Mouse (Mus musculus) heart, postnatal 0 days (tissue): Measurements from ENCODE around the gene D10Jhu81e. TPM values are rescaled to one million over a fixed set of nuclear protein-coding genes. Genes with fewer than 3 reads are reported as not detected.
A peak's percentile ranks its signal among the peaks of the same experiment; 100 is the strongest.

Experiments
- ATAC-seq: fragments of 200-750 bp; cut with Nextera tagmentation; 2 replicates; pipeline ENCODE4 v1.8.0; 2017; ENCODE audit warnings: low read depth, moderate number of reproducible peaks, moderate library complexity; ENCODE audit not compliant: insufficient read depth
- DNase-seq: peaks from one replicate; pipeline ENCODE4 v3.0.0-alpha.2; 2016; ENCODE audit warnings: low spot score
- H3K27ac ChIP-seq: fragments of 300-500 bp; sonication (generic); 2 replicates; pipeline ENCODE4 v1.5.1; 2014; ENCODE audit warnings: low read depth, mild to moderate bottlenecking
- H3K27me3 ChIP-seq: fragments of 300-500 bp; sonication (generic); 2 replicates; pipeline ENCODE4 v1.6.1; 2014; ENCODE audit warnings: low read length, mixed read lengths; ENCODE audit not compliant: control insufficient read depth, insufficient read depth
- H3K36me3 ChIP-seq: fragments of 300-500 bp; sonication (generic); replicated peaks from 2 replicates; pipeline ENCODE4 v1.6.1; 2014; ENCODE audit warnings: low read length, mixed read lengths; ENCODE audit not compliant: control insufficient read depth, insufficient read depth
- H3K4me1 ChIP-seq: fragments of 300-500 bp; sonication (generic); 2 replicates; pipeline ENCODE4 v1.6.1; 2014; ENCODE audit warnings: antibody characterized with exemption; ENCODE audit not compliant: control insufficient read depth, insufficient read depth
- H3K4me2 ChIP-seq: fragments of 300-500 bp; sonication (generic); 2 replicates; pipeline ENCODE4 v1.6.1; 2014; ENCODE audit warnings: low read depth, mild to moderate bottlenecking, low read length, moderate library complexity
- H3K4me3 ChIP-seq: fragments of 300-500 bp; sonication (generic); 2 replicates; pipeline ENCODE4 v1.5.1; 2014; ENCODE audit warnings: low read depth, low read length
- H3K9ac ChIP-seq: fragments of 300-500 bp; sonication (generic); replicated peaks from 2 replicates; pipeline ENCODE4 v1.6.1; 2014; ENCODE audit warnings: low read depth, low read length, mixed read lengths
- H3K9me3 ChIP-seq: fragments of 300-500 bp; sonication (generic); replicated peaks from 2 replicates; pipeline ENCODE4 v1.6.1; 2016; ENCODE audit warnings: low read length; ENCODE audit not compliant: control insufficient read depth
- CTCF ChIP-seq: IDR thresholded peaks from 2 replicates; pipeline ENCODE4 v1.5.1; 2016; ENCODE audit warnings: antibody characterized with exemption, control low read depth, low read depth
- EP300 ChIP-seq: IDR thresholded peaks from 2 replicates; pipeline ENCODE4 v1.6.1; 2016; ENCODE audit warnings: antibody characterized with exemption, low read depth
- WGBS: fragments of 180-500 bp; shearing (Covaris S2); extraction: QIAGEN DNeasy Blood & Tissue Kit; methylation state at CpG from one replicate; pipeline ENCODE4 v1.1.7; 2014; 5-methylcytosine and 5-hydroxymethylcytosine counted together
- polyA plus RNA-seq: library from polyadenylated mRNA; unstranded; fragments of >200 nt; fragmentation: Nextera tagmentation; extraction: Ambion mirVana; gene quantifications from 2 replicates; pipeline ENCODE4 v1.2.1, GENCODE M21; 2015
- total RNA-seq: library from RNA; depleted of rRNA; stranded (reverse); fragments of >200 nt; gene quantifications from 2 replicates; pipeline ENCODE4 v1.2.3, GENCODE M21; 2014; ENCODE audit warnings: low replicate concordance

Gene D10Jhu81e
- total and polyA plus RNA-seq, 2 experiments from 2014 or later: 87.9 to 442 TPM

GRCm38 (mm10) chr10:78140843-78141242, 28.7 kb downstream of the D10Jhu81e start:
- 68% methylated on average over 3 of the region's 3 CpGs for WGBS
- no peak for ATAC-seq
- no peak overlapping the region for H3K9ac ChIP-seq
- no peaks in the 10 kb centered on the region for H3K27me3 ChIP-seq
- TF ChIP-seq EP300: no peak
- DNase-seq: no peak
- H3K4me1 ChIP-seq: peaks cover 6% of the 10 kb centered on the region; the same call in 1 of the 2 replicates
- H3K36me3 ChIP-seq: no peaks in the 10 kb centered on the region
- no peak overlapping the region for H3K27ac ChIP-seq
- no peak overlapping the region for H3K4me3 ChIP-seq
- H3K9me3 ChIP-seq: no peaks in the 10 kb centered on the region
- H3K4me2 ChIP-seq: no peak overlapping the region

- Histone ChIP-seq H3K27ac (no peak overlapping the region), H3K36me3 (no peaks in the 10 kb centered on the region), H3K4me2 (no peak overlapping the region), H3K9me3 (no peaks in the 10 kb centered on the region), H3K4me3 (no peak overlapping the region), H3K9ac (no peak overlapping the region), H3K4me1 (peaks cover 9% of the 10 kb centered on the region; the same call in 1 of the 2 replicates), H3K27me3 (no peaks in the 10 kb centered on the region)
- 78% methylated on average over 1 of the region's 1 CpGs for WGBS
- TF ChIP-seq EP300 (no peak), CTCF (no peak)
- no peak for ATAC-seq
- DNase-seq: no peak
Measured at GRCm38 (mm10) chr10:78140251-78140600, 29.4 kb downstream of the D10Jhu81e start.

GRCm38 (mm10) chr10:78139572-78140250, 29.9 kb downstream of the D10Jhu81e start:
- H3K4me2 ChIP-seq: no peak overlapping the region
- ATAC-seq (no peak), DNase-seq (no peak)
- no peaks in the 10 kb centered on the region for H3K27me3 ChIP-seq
- no peaks in the 10 kb centered on the region for H3K36me3 ChIP-seq
- no peaks in the 10 kb centered on the region for H3K9me3 ChIP-seq
- peaks cover 14% of the 10 kb centered on the region; the same call in 1 of the 2 replicates for H3K4me1 ChIP-seq
- WGBS: 72% methylated on average over 11 of the region's 11 CpGs
- TF ChIP-seq CTCF (no peak), EP300 (no peak)
- H3K9ac ChIP-seq: no peak overlapping the region
- peak overlapping the region; percentile 80 for H3K27ac ChIP-seq
- no peak overlapping the region for H3K4me3 ChIP-seq

GRCm38 (mm10) chr10:78138812-78139523, 30.6 kb downstream of the D10Jhu81e start:
- Histone ChIP-seq H3K27ac (peak overlapping the region; percentile 80), H3K4me2 (no peak overlapping the region), H3K4me3 (no peak overlapping the region), H3K27me3 (no peaks in the 10 kb centered on the region), H3K9me3 (no peaks in the 10 kb centered on the region), H3K36me3 (no peaks in the 10 kb centered on the region), H3K4me1 (peaks cover 18% of the 10 kb centered on the region; the same call in 1 of the 2 replicates), H3K9ac (no peak overlapping the region)
- DNase-seq: peak; percentile 56
- WGBS: 43% methylated on average over 14 of the region's 14 CpGs
- TF ChIP-seq CTCF: no peak
- TF ChIP-seq EP300: no peak
- ATAC-seq: peak; percentile 67

- TF ChIP-seq CTCF: no peak
- no peak for TF ChIP-seq EP300
- ATAC-seq (no peak), DNase-seq (no peak)
- Histone ChIP-seq H3K4me3 (no peak overlapping the region), H3K27me3 (no peaks in the 10 kb centered on the region), H3K36me3 (no peaks in the 10 kb centered on the region), H3K9ac (no peak overlapping the region), H3K9me3 (no peaks in the 10 kb centered on the region), H3K27ac (no peak overlapping the region), H3K4me2 (no peak overlapping the region), H3K4me1 (peaks cover 18% of the 10 kb centered on the region; the same call in 1 of the 2 replicates)
- 84% methylated on average over 3 of the region's 3 CpGs for WGBS
Measured at GRCm38 (mm10) chr10:78137191-78137590, 32.4 kb downstream of the D10Jhu81e start.
